Mouse (Mus musculus) forebrain, embryonic 16.5 days (tissue): Measurements from ENCODE around the gene 4930556J24Rik. TPM values are rescaled to one million over a fixed set of nuclear protein-coding genes. Genes with fewer than 3 reads are reported as not detected.
A peak's percentile ranks its signal among the peaks of the same experiment; 100 is the strongest.

ENCODE experiments used
- ATAC-seq: fragments of 200-750 bp; cut with Nextera tagmentation; 2 replicates; pipeline ENCODE4 v1.8.0; 2017; ENCODE audit warnings: mild to moderate bottlenecking, moderate library complexity
- H3K27ac ChIP-seq: fragments of 300-500 bp; sonication (generic); 2 replicates; pipeline ENCODE4 v1.5.1; 2014; ENCODE audit warnings: low read length, control low read depth
- H3K27me3 ChIP-seq: fragments of 300-500 bp; sonication (generic); replicated peaks from 2 replicates; pipeline ENCODE4 v1.6.1; 2014; ENCODE audit warnings: low read length; ENCODE audit not compliant: control insufficient read depth, insufficient read depth
- H3K36me3 ChIP-seq: fragments of 300-500 bp; sonication (generic); 2 replicates; pipeline ENCODE4 v1.6.1; 2014; ENCODE audit not compliant: control insufficient read depth, insufficient read depth
- H3K4me1 ChIP-seq: fragments of 300-500 bp; sonication (generic); replicated peaks from 2 replicates; pipeline ENCODE4 v1.6.1; 2014; ENCODE audit warnings: low read length; ENCODE audit not compliant: control insufficient read depth, insufficient read depth
- H3K4me2 ChIP-seq: fragments of 300-500 bp; sonication (generic); 2 replicates; pipeline ENCODE4 v1.6.1; 2014; ENCODE audit warnings: mild to moderate bottlenecking, low read length, control low read depth
- H3K4me3 ChIP-seq: fragments of 300-500 bp; sonication (generic); replicated peaks from 2 replicates; pipeline ENCODE4 v1.5.1; 2014; ENCODE audit warnings: mild to moderate bottlenecking, low read length, control low read depth
- H3K9ac ChIP-seq: fragments of 300-500 bp; sonication (generic); replicated peaks from 2 replicates; pipeline ENCODE4 v1.6.1; 2014; ENCODE audit warnings: low read depth, low read length, control low read depth
- H3K9me3 ChIP-seq: fragments of 300-500 bp; sonication (generic); 2 replicates; pipeline ENCODE4 v1.6.1; 2016; ENCODE audit warnings: low read length; ENCODE audit not compliant: control insufficient read depth
- WGBS: fragments of 180-500 bp; shearing (Covaris S2); extraction: QIAGEN DNeasy Blood & Tissue Kit; methylation state at CpG from one replicate; pipeline ENCODE4 v1.1.7; 2014; 5-methylcytosine and 5-hydroxymethylcytosine counted together
- polyA plus RNA-seq: library from polyadenylated mRNA; unstranded; fragments of >200 nt; fragmentation: Nextera tagmentation; extraction: Ambion mirVana; gene quantifications from 2 replicates; pipeline ENCODE4 v1.2.1, GENCODE M21; 2015

Gene 4930556J24Rik
- polyA plus RNA-seq, 1 experiment from 2014 or later = 0.30 TPM

DNA sequence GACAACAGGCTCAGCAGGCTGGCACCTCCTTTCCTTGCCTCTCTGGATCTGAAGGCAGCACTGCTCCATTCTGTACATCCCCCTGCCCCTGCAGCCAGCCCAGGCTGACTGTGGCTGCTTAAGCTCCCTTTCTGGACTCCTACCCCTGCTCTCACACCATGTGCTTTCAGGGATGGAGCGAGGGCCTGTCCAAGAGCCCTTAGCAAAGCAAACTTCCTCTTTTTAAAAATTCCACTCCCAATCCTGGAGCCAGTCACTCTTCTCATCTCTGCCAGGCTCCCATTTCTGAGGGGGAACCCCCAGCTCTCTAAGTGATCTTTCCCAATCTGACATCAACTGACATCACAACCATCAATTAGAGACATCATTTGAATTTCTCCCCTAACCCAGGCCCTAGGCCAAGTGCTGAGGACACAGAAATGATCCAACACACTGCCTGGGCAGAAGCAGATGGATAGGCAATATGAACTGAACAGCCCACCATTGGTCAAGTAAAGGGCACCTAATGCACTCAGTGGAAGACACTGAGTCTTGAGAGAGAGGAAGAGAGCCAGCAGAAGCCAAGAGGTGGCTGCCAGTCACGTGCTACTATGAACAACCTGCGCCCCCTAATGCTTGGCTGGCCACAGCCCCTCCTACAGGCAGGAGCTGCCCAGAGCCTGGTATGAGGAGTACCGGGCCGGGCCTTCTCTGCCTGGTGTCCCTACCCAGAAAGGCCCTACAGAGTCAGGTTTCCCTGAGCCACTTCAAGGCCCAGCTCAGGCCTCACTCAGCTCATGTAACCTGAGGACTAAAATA lies 65.9 kb downstream of the 4930556J24Rik start:
- no peak for ATAC-seq
- H3K4me1 ChIP-seq = peaks cover 38% of the 10 kb centered on the region
- peak overlapping the region; percentile 30 for H3K9ac ChIP-seq
- H3K4me2 ChIP-seq = peak overlapping the region; percentile 97
- H3K27ac ChIP-seq = no peak overlapping the region
- WGBS = 51% methylated on average over 5 of the region's 5 CpGs
- no peaks in the 10 kb centered on the region for H3K9me3 ChIP-seq
- no peaks in the 10 kb centered on the region for H3K36me3 ChIP-seq
- no peak overlapping the region for H3K4me3 ChIP-seq
- no peaks in the 10 kb centered on the region for H3K27me3 ChIP-seq

DNA sequence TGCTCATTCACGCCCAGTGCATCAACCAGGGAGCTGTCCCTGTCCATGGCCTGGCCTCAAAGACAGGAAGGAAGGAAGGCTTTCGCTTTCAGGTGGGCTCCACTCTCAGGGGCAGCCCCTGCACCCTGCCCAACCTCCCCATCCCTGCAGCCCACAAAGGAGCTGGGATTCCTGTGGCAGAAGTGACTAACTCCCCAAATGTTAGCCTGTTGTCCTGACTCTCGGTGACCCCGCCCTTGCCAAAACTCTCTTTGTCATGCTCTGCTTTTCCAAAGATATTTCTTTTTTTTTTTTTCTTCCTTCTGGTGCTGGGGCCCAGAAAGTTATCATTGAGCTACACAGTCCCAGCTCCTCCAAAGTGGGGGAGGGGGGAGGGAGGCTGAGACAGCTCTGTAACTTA lies 67.3 kb downstream of the 4930556J24Rik start:
- no peak overlapping the region for H3K9ac ChIP-seq
- peaks cover 36% of the 10 kb centered on the region for H3K4me1 ChIP-seq
- ATAC-seq = no peak
- H3K9me3 ChIP-seq = no peaks in the 10 kb centered on the region
- no peak overlapping the region for H3K4me2 ChIP-seq
- no peak overlapping the region for H3K27ac ChIP-seq
- no peaks in the 10 kb centered on the region for H3K36me3 ChIP-seq
- no peak overlapping the region for H3K4me3 ChIP-seq
- no peaks in the 10 kb centered on the region for H3K27me3 ChIP-seq
- WGBS = 86% methylated on average over 4 of the region's 4 CpGs

DNA sequence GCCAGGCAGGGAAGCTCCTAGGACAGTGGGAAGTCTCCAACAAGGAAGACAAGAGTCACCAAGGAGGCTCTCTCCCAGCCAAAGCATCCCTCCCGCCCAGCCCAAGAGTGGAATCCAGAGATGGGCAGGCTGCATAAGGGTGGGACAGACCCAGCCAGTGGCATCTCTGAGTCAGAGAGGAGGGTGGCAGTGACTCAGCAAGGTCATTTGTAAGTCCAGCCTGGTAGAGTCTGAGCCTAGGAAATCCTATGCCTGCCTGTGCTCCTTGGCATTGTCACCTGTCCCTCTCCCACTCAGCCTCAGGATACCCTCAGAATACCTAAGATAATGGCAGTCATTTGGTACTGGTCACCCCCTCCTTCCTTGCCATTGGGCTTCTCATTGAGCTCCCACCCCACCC lies 71.1 kb downstream of the 4930556J24Rik start:
- H3K4me1 ChIP-seq = peaks cover 11% of the 10 kb centered on the region
- H3K9ac ChIP-seq = no peak overlapping the region
- H3K4me2 ChIP-seq = no peak overlapping the region
- no peaks in the 10 kb centered on the region for H3K36me3 ChIP-seq
- 94% methylated on average over 1 of the region's 1 CpGs for WGBS
- no peak overlapping the region for H3K4me3 ChIP-seq
- no peak overlapping the region for H3K27ac ChIP-seq
- no peaks in the 10 kb centered on the region for H3K27me3 ChIP-seq
- no peak for ATAC-seq
- no peaks in the 10 kb centered on the region for H3K9me3 ChIP-seq

DNA sequence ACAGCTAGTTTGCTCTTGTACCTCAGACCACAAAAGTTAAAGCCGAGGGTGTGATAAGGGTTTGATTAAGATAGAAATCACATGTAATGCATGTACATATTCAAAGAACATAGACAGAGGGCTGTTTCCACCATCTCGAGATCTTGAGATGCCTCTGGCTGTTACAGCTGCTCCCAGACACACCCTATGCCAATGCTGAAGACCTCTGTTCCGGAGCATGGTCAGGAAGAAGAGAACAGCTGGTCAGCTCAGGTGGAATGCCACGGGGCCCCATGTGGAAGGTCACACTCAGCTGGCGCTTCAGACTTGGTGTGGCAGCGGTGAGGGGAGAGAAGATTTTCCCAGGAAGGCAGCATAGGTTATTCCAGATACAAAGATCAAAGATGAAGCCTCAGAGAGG lies 71.9 kb downstream of the 4930556J24Rik start:
- WGBS = 90% methylated on average over 6 of the region's 6 CpGs
- Histone ChIP-seq H3K4me1 (peaks cover 3% of the 10 kb centered on the region), H3K36me3 (no peaks in the 10 kb centered on the region), H3K27ac (no peak overlapping the region), H3K9ac (no peak overlapping the region), H3K9me3 (no peaks in the 10 kb centered on the region), H3K27me3 (no peaks in the 10 kb centered on the region), H3K4me2 (no peak overlapping the region), H3K4me3 (no peak overlapping the region)
- no peak for ATAC-seq

DNA sequence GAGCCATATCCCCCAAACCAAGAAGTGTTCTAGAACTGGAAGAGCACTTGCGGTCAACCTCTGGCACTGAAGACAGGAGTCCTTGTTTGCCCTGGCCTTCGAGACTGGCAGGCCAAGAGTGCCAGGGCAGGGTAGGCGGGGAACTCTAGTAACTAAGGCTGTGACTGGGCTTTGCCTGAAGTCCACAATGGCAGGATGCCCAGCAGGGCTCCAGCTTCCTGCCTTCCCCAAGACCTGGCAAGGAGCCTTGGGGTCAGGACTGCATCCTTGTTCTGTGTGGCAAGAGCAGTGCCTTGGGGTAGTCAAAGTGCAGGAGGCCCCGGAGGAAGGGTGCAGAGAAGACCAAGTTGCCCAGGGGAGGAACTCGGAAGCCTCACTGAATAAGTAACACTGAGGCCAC lies 73.5 kb downstream of the 4930556J24Rik start:
- Histone ChIP-seq H3K9me3 (no peaks in the 10 kb centered on the region), H3K36me3 (no peaks in the 10 kb centered on the region), H3K4me3 (no peak overlapping the region), H3K27ac (no peak overlapping the region), H3K9ac (no peak overlapping the region), H3K27me3 (no peaks in the 10 kb centered on the region), H3K4me1 (no peaks in the 10 kb centered on the region), H3K4me2 (no peak overlapping the region)
- WGBS = 82% methylated on average over 5 of the region's 5 CpGs
- ATAC-seq = no peak

DNA sequence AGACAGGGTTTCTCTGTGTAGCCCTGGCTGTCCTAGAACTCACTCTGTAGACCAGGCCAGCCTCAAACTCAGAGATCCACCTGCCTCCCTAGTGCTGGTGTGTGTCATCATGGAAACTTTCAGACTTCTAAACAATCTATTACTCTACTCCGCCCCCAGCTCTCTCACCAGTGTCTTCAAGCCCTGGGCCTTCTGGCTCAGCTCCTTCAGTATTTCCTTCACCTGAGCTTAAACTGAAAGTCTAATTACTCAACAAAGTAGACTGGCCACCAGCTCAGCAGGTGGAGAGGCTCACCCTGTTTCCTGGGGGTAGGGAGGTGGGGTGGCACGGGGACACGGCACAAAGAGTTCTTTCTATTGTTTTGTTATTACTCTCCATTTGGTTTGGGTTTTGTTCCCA lies 74.1 kb downstream of the 4930556J24Rik start:
- Histone ChIP-seq H3K27me3 (no peaks in the 10 kb centered on the region), H3K27ac (no peak overlapping the region), H3K9me3 (no peaks in the 10 kb centered on the region), H3K36me3 (no peaks in the 10 kb centered on the region), H3K4me1 (no peaks in the 10 kb centered on the region), H3K9ac (no peak overlapping the region), H3K4me3 (no peak overlapping the region), H3K4me2 (no peak overlapping the region)
- ATAC-seq = no peak
- 80% methylated on average over 3 of the region's 3 CpGs for WGBS

DNA sequence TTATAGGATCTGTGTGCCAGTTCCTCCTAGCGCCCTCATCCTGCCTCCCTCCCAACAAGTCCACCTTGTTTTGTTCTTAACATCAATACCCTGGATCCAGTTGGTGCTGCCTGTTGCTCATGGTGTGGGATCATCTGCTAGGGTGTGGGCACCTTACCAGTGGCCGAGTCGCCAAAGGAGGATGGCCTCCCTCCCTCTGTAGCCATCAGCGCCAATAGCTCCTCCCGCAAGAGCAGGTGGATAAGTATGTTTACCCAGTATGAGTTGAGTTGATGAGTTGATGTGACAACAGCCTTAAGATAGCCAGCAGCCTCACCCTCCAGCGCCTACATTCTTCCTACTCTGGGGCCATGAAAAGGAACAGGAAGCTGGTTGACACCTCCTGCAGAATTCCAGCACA lies 76.3 kb downstream of the 4930556J24Rik start:
- Histone ChIP-seq H3K36me3 (peaks cover 4% of the 10 kb centered on the region; the same call in 1 of the 2 replicates), H3K4me3 (no peak overlapping the region), H3K4me1 (0 out of 2 replicates have a peak, but pooled peaks cover 3% of the 10 kb centered on the region), H3K4me2 (no peak overlapping the region), H3K9me3 (no peaks in the 10 kb centered on the region), H3K27ac (no peak overlapping the region), H3K27me3 (no peaks in the 10 kb centered on the region), H3K9ac (no peak overlapping the region)
- ATAC-seq = no peak
- WGBS = 90% methylated on average over 6 of the region's 6 CpGs

DNA sequence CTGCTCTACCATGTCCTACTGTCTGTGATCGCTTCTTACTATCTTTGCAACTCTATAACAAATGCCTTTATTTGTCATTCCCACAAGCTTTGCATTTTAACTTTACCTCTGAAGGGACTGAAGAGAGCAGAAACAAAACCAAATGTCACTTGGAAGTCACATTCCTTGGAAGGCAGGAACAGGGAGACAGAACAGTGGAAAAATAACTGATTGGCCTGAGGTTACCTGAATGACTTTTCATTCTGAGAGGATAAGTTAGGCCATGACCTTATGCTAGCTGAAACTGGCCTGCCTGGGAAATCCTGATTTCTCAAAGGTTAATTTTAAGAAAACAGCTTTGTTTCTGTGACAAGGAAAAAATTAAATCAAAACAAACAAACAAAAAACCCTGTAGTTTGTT lies 80.6 kb downstream of the 4930556J24Rik start:
- Histone ChIP-seq H3K27me3 (no peaks in the 10 kb centered on the region), H3K4me1 (peaks cover 9% of the 10 kb centered on the region), H3K4me2 (no peak overlapping the region), H3K36me3 (peaks cover 4% of the 10 kb centered on the region; the same call in 1 of the 2 replicates), H3K9me3 (no peaks in the 10 kb centered on the region), H3K9ac (no peak overlapping the region), H3K4me3 (no peak overlapping the region), H3K27ac (no peak overlapping the region)
- 100% methylated on average over 1 of the region's 1 CpGs for WGBS
- no peak for ATAC-seq

DNA sequence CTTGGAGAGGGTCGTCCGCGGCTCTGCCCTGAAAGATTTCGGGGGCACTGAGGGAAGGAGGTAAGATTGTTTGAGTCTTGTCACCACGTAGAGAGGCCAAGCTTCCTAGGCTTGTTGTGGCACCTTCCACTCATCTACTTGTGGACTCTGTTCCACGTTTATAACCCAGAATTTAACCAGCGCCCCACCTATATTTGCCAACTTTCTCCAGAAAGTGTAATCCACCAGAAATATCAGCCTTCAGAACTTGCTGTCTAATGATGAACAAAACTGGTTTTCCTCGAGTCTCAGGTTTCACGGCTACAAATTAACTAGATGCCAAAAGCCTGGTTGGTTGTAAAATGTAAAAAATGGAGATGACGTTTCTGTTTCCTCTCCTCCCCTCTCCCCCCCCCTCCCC lies 81.1 kb downstream of the 4930556J24Rik start:
- WGBS = 7% methylated on average over 10 of the region's 10 CpGs
- ATAC-seq = no peak; the same call in 1 of the 2 replicates
- peak overlapping the region; percentile 61 for H3K4me3 ChIP-seq
- H3K27me3 ChIP-seq = no peaks in the 10 kb centered on the region
- peaks cover 9% of the 10 kb centered on the region for H3K4me1 ChIP-seq
- peak overlapping the region; percentile 77 for H3K9ac ChIP-seq
- peak overlapping the region; percentile 84 for H3K4me2 ChIP-seq
- peak overlapping the region; percentile 79 for H3K27ac ChIP-seq
- H3K36me3 ChIP-seq = peaks cover 4% of the 10 kb centered on the region; the same call in 1 of the 2 replicates
- no peaks in the 10 kb centered on the region for H3K9me3 ChIP-seq
